Mouse (Mus musculus): ENCODE data around the gene Gm9639.

GRCm38 (mm10) chr10:77839006-77839405 is 44.1 kb upstream of the Gm9639 start:
- TF ChIP-seq GATA1 (IDR thresholded peaks at IDR 0.05; ENCODE audit: low read depth, low read length) (no peak), TBP (IDR thresholded peaks at IDR 0.05; ENCODE audit: low read depth, low read length) (no peak), E2F4 (IDR thresholded peaks at IDR 0.05; ENCODE audit: borderline replicate concordance, low read depth, low read length) (no peak), GABPA (IDR thresholded peaks at IDR 0.05; ENCODE audit: low read depth, low read length) (no peak), CTCF (IDR thresholded peaks at IDR 0.05 in 2 of 3, conservative IDR thresholded peaks at IDR 0.05 in 1 of 3; ENCODE audit: control insufficient read depth in 1 of 3, insufficient read depth in 1 of 3, low read depth in 2 of 3, low read length in 3 of 3, poor library complexity in 1 of 3, severe bottlenecking in 1 of 3) (no peak), POLR2A (IDR thresholded peaks at IDR 0.05; ENCODE audit: control insufficient read depth in 1 of 2, insufficient read depth in 1 of 2, low read depth in 1 of 2, low read length in 2 of 2, poor library complexity in 1 of 2) (no peak), HCFC1 (IDR thresholded peaks at IDR 0.05; ENCODE audit: low read depth, low read length) (no peak), USF2 (IDR thresholded peaks at IDR 0.05; ENCODE audit: borderline replicate concordance in 1 of 2, insufficient read depth in 1 of 2, low read depth in 1 of 2, low read length in 2 of 2) (no peak), ZNF384 (IDR thresholded peaks at IDR 0.05; ENCODE audit: low read depth, low read length) (no peak), TCF12 (IDR thresholded peaks at IDR 0.05; ENCODE audit: low read depth, low read length) (no peak)
